Mouse (Mus musculus): ENCODE measurements around the gene Atp5e.

DNA sequence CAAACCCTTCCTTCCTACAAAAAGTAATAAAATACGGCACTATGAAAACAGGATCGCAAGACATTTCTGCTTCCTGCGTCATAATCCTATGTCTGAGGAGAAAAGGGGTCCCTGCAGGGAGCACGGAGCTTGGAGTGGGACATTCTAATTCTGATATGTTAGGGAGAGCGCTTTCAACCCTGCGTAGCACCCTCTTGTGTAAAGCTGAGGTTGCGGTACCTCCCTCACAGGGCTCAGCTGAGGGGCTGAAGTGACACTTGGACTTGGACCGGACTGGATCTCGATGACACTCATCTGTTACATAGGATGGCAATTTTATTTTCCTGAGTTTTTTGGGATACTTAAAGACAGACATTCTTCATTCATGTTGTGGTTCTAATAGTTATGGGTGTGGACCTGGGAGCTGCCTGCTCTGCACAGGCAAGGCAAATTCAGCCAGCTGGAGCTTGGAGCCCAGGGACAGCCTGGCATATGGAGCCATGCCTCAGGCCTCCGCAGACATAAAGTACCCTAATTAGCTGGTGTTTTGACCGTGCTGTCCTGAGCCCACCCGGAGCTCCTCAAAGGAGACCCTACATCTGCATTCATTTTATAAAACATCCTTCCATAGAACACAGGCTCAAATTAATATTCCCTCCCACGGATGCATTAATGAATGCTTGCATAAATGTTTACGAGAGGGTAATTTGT lies 37.1 kb upstream of the Atp5e start:
- TF ChIP-seq CTCF (IDR thresholded peaks at IDR 0.05) (no peak), EP300 (IDR thresholded peaks at IDR 0.05) (no peak)

Data from lung, postnatal 0 days (tissue).